In genomic region chr16:8748175-8748846, GRCm38 (mm10) we compare ENCODE assay signal across 10 mouse cellular contexts. TPM values are rescaled to one million over a fixed set of nuclear protein-coding genes. Genes with fewer than 3 reads are reported as not detected.
DNase-seq lines count a peak whose midpoint lies in the region; ATAC-seq and TF ChIP-seq lines count a peak whose summit lies in the region.
"Had no signal": no experiment of that assay in that cellular context is flagged by ENCODE, and none has a peak within 500 bp of the region (broad histone marks: within the 10 kb centered on the region; RNA-seq: fewer than 3 reads in every experiment).

No protein-coding gene starts in this region.

- H3K9me3 ChIP-seq in liver, embryonic 14.5 days (ENCODE audit: control insufficient read depth, low read length): no peaks in the 10 kb centered on the region
- H3K9me3 ChIP-seq: embryonic facial prominence, embryonic 12.5 days; lung, embryonic 15.5 days had no signal

- no peak overlapping the region for H3K4me3 ChIP-seq in thymus, adult 2 months (ENCODE audit: control insufficient read depth, insufficient read depth, low read length)
- no peak overlapping the region for H3K4me3 ChIP-seq in liver, embryonic 14.5 days (ENCODE audit: insufficient read depth in 1 of 2, low read depth in 2 of 2, low read length in 2 of 2)
- H3K4me3 ChIP-seq: embryonic facial prominence, embryonic 12.5 days; heart, adult 2 months; lung, embryonic 15.5 days had no signal

- TF ChIP-seq POLR2A in thymus, adult 2 months (IDR thresholded peaks at IDR 0.05; ENCODE audit: control insufficient read depth, extremely low read depth, insufficient read depth, low read length, poor library complexity): no peak

- H3K4me2 ChIP-seq in liver, embryonic 14.5 days (ENCODE audit: low read depth): peak overlapping the region; percentile 54
- H3K4me2 ChIP-seq: embryonic facial prominence, embryonic 12.5 days; lung, embryonic 15.5 days had no signal

- peak overlapping the region; percentile 68 for H3K9ac ChIP-seq in liver, embryonic 14.5 days (replicated peaks)
- H3K9ac ChIP-seq: embryonic facial prominence, embryonic 12.5 days; lung, embryonic 15.5 days had no signal

- no peak for TF ChIP-seq CTCF in thymus, adult 2 months (IDR thresholded peaks at IDR 0.05; ENCODE audit: borderline replicate concordance, control insufficient read depth, extremely low read depth, insufficient read depth, low read length, poor library complexity)
- 0 out of 2 replicates have a peak, but pooled peaks have one; percentile 5 for TF ChIP-seq CTCF in liver, embryonic 14.5 days (IDR thresholded peaks at IDR 0.05; ENCODE audit: low read depth)

- no peak for TF ChIP-seq EP300 in liver, embryonic 14.5 days (IDR thresholded peaks at IDR 0.05; ENCODE audit: low read depth)

- DNase-seq in thymus, adult 2 months: peak; percentile 49
- DNase-seq in thymus, postnatal 0 days (ENCODE audit: low spot score): no peak
- DNase-seq in liver, embryonic 14.5 days (ENCODE audit: low read depth in 3 of 3, low spot score in 3 of 3): no peak
- peak; percentile 29 to 55 for DNase-seq in thymus, postnatal 36 days
- no peak for DNase-seq in cerebellum, postnatal 25 days
- no peak for DNase-seq in urinary bladder, adult 2 months (ENCODE audit: low spot score)

- peaks cover 52% of the 10 kb centered on the region for H3K4me1 ChIP-seq in thymus, adult 2 months (replicated peaks; ENCODE audit: control insufficient read depth, insufficient read depth, low read length)
- H3K4me1 ChIP-seq in liver, embryonic 14.5 days (replicated peaks; ENCODE audit: control insufficient read depth in 2 of 2, insufficient read depth in 2 of 2, low read length in 1 of 2): peaks cover 88 to 90% of the 10 kb centered on the region in 2 experiments
- H3K4me1 ChIP-seq: embryonic facial prominence, embryonic 12.5 days; lung, embryonic 15.5 days had no signal

- H3K27me3 ChIP-seq in thymus, adult 2 months (ENCODE audit: control insufficient read depth, insufficient read depth, low read length): no peaks in the 10 kb centered on the region
- no peaks in the 10 kb centered on the region for H3K27me3 ChIP-seq in liver, embryonic 14.5 days (ENCODE audit: control insufficient read depth, insufficient read depth, low read length)
- H3K27me3 ChIP-seq: embryonic facial prominence, embryonic 12.5 days; lung, embryonic 15.5 days had no signal

- peak; percentile 74 for ATAC-seq in common myeloid progenitor, adult 5-6 weeks (replicated peaks; ENCODE audit: low read depth, poor library complexity, severe bottlenecking)
- ATAC-seq in liver, embryonic 14.5 days (ENCODE audit: insufficient read depth): no peak

- H3K27ac ChIP-seq in thymus, adult 2 months (ENCODE audit: control insufficient read depth, insufficient read depth, low read length): peak overlapping the region; percentile 86
- peak overlapping the region; percentile 97 for H3K27ac ChIP-seq in liver, embryonic 14.5 days
- H3K27ac ChIP-seq: embryonic facial prominence, embryonic 12.5 days; heart, adult 2 months; lung, embryonic 15.5 days had no signal

- no peaks in the 10 kb centered on the region for H3K36me3 ChIP-seq in thymus, adult 2 months (ENCODE audit: control insufficient read depth, insufficient read depth, low read length)
- H3K36me3 ChIP-seq in liver, embryonic 14.5 days (replicated peaks; ENCODE audit: control insufficient read depth, insufficient read depth, low read depth): no peaks in the 10 kb centered on the region
- H3K36me3 ChIP-seq: embryonic facial prominence, embryonic 12.5 days; lung, embryonic 15.5 days had no signal

- 17% methylated on average over 6 of the region's 6 CpGs for WGBS in thymus, adult 2 months
- WGBS in liver, embryonic 14.5 days (ENCODE audit: insufficient replicate concordance): 42% methylated on average over 6 of the region's 6 CpGs

RNA-seq across cellular contexts. Expression of gene Usp7, which starts 43.8 kb away (rescaled TPM):
- 81.7 and 94.8 TPM in 2 replicates for polyA plus RNA-seq in thymus, adult 2 months (2012; rRNA removed)
- 43.0 and 50.3 TPM in 2 replicates for polyA plus RNA-seq in thymus, postnatal 0 days (2015; fragmentation: Nextera tagmentation; extraction: Ambion mirVana)
- total RNA-seq in common myeloid progenitor, adult 5-6 weeks (2017): 195 and 238 TPM in 2 replicates
- polyA plus RNA-seq in liver, embryonic 14.5 days (2012; rRNA removed): 37.6 and 57.5 TPM in 2 replicates
- 35.5 and 41.9 TPM in 2 replicates for polyA plus RNA-seq in liver, embryonic 14.5 days (2014; fragmentation: Nextera tagmentation; extraction: Ambion mirVana)
- polyA plus RNA-seq in urinary bladder, adult 2 months (2012; rRNA removed): 61.8 and 67.7 TPM in 2 replicates

Comparison
In these comparisons a context has a peak if more than half of its experiments do, and no peak if none do; other contexts are left out.
1. DNase-seq: peak in thymus, adult 2 months (single experiment) and thymus, postnatal 36 days (2 of 2); none in thymus, postnatal 0 days (single experiment), liver, embryonic 14.5 days (0 of 3), cerebellum, postnatal 25 days (0 of 2) and urinary bladder, adult 2 months (single experiment).